Mouse (Mus musculus): ENCODE results near the gene Lrrc41. TPM values are rescaled to one million over a fixed set of nuclear protein-coding genes. Genes with fewer than 3 reads are reported as not detected.

Lrrc41 gene
- 68.2 and 78.6 TPM in 2 replicates for polyA plus RNA-seq (2016; fragmentation: Nextera tagmentation; extraction: Ambion mirVana)

DNA sequence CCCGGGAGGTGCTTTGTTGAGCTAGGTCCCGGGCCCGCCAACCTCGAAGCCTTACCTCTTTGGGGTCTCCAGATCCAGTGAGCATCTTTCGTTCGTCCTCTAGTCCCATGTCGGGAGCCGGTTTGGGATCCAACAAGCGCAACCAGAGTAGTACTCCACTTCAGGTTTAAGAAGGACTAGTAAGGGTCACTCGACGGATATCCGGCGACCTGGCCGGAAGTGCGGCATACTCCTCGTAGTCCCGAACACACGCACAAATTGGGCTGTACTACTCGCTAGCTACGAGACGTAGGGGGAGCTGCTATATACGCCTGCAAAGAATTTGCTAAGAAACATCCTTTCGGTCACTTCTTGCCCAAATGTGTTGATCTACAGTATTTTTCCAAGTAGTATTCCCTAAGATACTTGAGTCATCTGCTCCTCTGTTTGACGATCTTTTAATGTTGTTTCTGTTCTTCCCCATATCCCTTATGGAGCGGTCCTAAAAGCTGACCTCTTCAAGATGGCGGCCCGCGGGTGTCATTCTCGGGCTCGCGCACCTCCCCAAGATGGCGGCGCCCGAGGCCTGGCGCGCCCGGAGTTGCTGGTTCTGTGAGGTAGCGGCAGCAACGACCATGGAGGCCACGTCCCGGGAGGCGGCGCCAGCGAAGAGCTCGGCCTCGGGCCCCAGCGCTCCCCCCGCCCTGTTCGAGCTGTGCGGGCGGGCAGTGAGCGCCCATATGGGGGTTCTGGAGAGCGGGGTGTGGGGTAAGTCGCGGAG is at the start of gene Lrrc41, which contains the start of gene Uqcrh:
TSS of gene Lrrc41 (plus strand) at position 409 of the 760 bp plus-strand sequence.
TSS of gene Uqcrh (minus strand) at position 211 of the 760 bp plus-strand sequence.
- DNase-seq (ENCODE audit: low spot score): peak; percentile 94
- H3K27me3 ChIP-seq (ENCODE audit: insufficient read depth, poor library complexity, severe bottlenecking): no peaks in the 10 kb centered on the region
- WGBS: under 1% methylated on average over 55 of the region's 55 CpGs
- peaks cover 35% of the 10 kb centered on the region for H3K4me1 ChIP-seq (replicated peaks)
- H3K36me3 ChIP-seq: peaks cover 17% of the 10 kb centered on the region
- H3K4me3 ChIP-seq: peak within 1 kb of the TSS; percentile 96
- H3K9me3 ChIP-seq: no peaks in the 10 kb centered on the region
- peak within 1 kb of the TSS; percentile 99 for H3K27ac ChIP-seq

DNA sequence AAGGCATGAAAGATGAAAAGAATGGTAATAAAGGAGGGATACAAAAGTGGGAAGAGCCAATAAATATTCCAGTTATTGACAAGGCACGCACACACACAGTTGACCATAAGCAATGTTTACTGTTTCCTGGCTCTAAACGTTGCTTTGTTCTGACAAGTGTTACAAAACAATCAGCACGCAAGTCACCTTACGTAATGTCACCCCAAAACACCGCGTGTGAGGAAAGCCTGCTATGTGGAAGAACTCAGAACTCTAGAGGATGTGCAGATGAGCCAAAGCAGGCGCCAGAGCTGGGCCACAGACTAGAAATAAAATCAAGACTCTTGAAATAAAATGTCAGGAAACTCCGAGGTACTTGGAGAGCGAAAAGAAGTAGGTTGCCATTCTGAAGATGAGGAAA is 42.2 kb upstream of the Lrrc41 start:
- no peak overlapping the region for H3K27ac ChIP-seq
- no peaks in the 10 kb centered on the region for H3K27me3 ChIP-seq (ENCODE audit: insufficient read depth, poor library complexity, severe bottlenecking)
- no peaks in the 10 kb centered on the region for H3K9me3 ChIP-seq
- peaks cover 58% of the 10 kb centered on the region for H3K36me3 ChIP-seq
- no peaks in the 10 kb centered on the region for H3K4me1 ChIP-seq (replicated peaks)
- WGBS: 89% methylated on average over 9 of the region's 9 CpGs
- DNase-seq (ENCODE audit: low spot score): no peak
- no peak overlapping the region for H3K4me3 ChIP-seq

DNA sequence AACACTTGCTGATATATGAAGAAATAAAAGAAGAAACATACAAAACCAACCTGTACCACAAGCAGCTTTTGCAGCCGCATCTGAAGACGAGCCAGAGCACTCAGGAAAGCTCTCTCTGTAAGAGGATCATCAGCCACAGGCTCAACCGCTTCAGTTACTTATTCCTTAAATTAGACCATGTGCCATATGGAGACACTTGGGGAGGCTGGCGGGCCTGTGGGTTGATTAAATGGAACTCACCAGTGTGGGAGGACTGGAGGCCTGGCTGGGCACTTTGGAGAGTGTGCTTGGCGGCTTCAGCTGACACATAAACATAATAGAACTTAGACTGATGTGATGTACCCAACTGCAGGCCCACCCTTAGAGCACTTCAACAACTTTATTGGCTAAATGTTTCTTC is 41.7 kb upstream of the Lrrc41 start:
- Histone ChIP-seq H3K36me3 (peaks cover 58% of the 10 kb centered on the region), H3K4me1 (replicated peaks) (no peaks in the 10 kb centered on the region), H3K27ac (no peak overlapping the region), H3K27me3 (ENCODE audit: insufficient read depth, poor library complexity, severe bottlenecking) (no peaks in the 10 kb centered on the region), H3K4me3 (no peak overlapping the region), H3K9me3 (no peaks in the 10 kb centered on the region)
- DNase-seq (ENCODE audit: low spot score): no peak
- WGBS: 88% methylated on average over 5 of the region's 5 CpGs

DNA sequence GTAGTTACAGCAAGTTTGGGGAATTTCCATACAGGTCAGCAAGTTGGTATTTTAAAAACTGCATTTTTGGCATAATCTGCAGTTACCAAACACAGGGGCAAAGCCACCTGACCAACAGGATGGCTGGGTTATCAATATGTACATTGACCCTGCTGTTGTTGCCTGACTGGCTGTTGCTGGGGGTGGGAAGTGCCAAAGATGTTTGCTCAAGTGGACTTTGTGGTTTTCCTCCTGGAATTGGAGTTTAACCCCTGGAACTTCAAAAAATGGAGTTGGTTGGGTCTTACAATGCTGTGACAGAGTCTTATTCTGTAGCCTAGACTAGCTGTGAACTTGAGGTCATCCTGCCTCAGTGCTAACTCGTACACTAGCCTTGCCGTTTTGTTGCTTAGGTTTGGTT is 34.6 kb upstream of the Lrrc41 start:
- WGBS: 88% methylated on average over 2 of the region's 2 CpGs
- no peak overlapping the region for H3K27ac ChIP-seq
- no peaks in the 10 kb centered on the region for H3K4me1 ChIP-seq (replicated peaks)
- peaks cover 65% of the 10 kb centered on the region for H3K36me3 ChIP-seq
- no peak overlapping the region for H3K4me3 ChIP-seq
- H3K27me3 ChIP-seq (ENCODE audit: insufficient read depth, poor library complexity, severe bottlenecking): no peaks in the 10 kb centered on the region
- no peaks in the 10 kb centered on the region for H3K9me3 ChIP-seq
- no peak for DNase-seq (ENCODE audit: low spot score)

DNA sequence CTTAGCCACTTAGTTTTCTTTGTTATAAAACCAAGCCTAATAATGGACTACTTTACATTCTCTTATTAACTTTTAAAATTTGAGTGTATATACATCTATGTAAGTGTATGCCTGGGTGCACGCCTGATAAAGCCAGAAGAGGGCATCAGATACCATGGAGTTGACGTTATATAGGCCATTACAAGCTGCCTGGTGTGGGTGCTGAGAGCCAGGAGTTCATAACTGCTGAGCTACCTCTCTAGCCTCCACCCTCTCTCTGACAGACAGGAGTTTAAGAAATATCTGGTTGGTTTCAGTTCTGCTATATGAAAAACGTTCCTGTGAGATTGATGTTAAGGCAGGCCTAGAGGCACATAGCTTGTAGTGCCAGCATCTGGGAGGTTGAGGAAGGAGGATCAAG is 32.9 kb upstream of the Lrrc41 start:
- H3K27ac ChIP-seq: no peak overlapping the region
- no peak for DNase-seq (ENCODE audit: low spot score)
- H3K9me3 ChIP-seq: no peaks in the 10 kb centered on the region
- H3K4me1 ChIP-seq (replicated peaks): no peaks in the 10 kb centered on the region
- no peaks in the 10 kb centered on the region for H3K27me3 ChIP-seq (ENCODE audit: insufficient read depth, poor library complexity, severe bottlenecking)
- 82% methylated on average over 3 of the region's 3 CpGs for WGBS
- peaks cover 54% of the 10 kb centered on the region for H3K36me3 ChIP-seq
- no peak overlapping the region for H3K4me3 ChIP-seq

DNA sequence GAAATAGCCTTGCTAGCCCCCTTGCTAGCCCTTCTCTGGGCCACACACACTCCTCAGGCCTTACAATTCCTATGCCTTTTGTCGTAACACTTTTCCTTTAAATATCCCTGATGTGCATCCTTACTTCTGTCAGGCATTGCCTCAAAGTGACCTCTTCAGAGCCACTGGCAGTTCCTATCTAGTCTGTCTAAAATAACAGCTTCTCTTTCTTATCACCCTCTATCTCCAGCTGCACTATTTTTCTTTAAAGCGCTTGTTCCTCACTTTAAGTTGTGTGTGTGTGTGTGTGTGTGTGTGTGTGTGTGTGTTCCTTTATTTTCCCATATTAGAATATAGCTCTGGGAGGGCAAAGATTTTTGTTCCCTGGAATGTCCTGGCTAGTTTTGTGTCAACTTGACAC is 28.5 kb upstream of the Lrrc41 start:
- H3K4me3 ChIP-seq: no peak overlapping the region
- 95% methylated on average over 2 of the region's 2 CpGs for WGBS
- no peaks in the 10 kb centered on the region for H3K9me3 ChIP-seq
- no peaks in the 10 kb centered on the region for H3K4me1 ChIP-seq (replicated peaks)
- no peak for DNase-seq (ENCODE audit: low spot score)
- H3K27ac ChIP-seq: no peak overlapping the region
- no peaks in the 10 kb centered on the region for H3K27me3 ChIP-seq (ENCODE audit: insufficient read depth, poor library complexity, severe bottlenecking)
- H3K36me3 ChIP-seq: peaks cover 46% of the 10 kb centered on the region

DNA sequence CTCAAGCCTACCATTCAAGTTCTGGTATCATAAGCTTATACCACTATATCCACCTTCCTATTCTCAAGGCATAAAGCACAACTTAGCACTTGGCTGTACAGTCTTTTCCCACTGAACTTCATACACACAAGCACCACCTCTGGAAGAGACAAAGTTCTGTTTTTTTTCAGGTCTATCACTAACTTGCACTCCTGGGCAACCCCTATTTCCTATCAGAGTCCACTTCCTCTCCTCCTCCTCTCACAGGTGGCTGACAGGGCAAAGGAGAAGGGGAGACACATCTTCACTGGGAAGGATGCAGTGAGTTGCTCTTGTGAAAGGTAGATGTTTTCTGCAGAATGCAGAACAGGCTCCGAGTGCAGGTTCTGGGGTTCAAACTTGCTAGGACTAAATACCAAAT is 27.4 kb upstream of the Lrrc41 start:
- Histone ChIP-seq H3K36me3 (peaks cover 36% of the 10 kb centered on the region), H3K4me1 (replicated peaks) (peaks cover 9% of the 10 kb centered on the region), H3K27ac (no peak overlapping the region), H3K9me3 (no peaks in the 10 kb centered on the region), H3K27me3 (ENCODE audit: insufficient read depth, poor library complexity, severe bottlenecking) (no peaks in the 10 kb centered on the region), H3K4me3 (no peak overlapping the region)
- WGBS: 97% methylated on average over 1 of the region's 1 CpGs
- no peak for DNase-seq (ENCODE audit: low spot score)

DNA sequence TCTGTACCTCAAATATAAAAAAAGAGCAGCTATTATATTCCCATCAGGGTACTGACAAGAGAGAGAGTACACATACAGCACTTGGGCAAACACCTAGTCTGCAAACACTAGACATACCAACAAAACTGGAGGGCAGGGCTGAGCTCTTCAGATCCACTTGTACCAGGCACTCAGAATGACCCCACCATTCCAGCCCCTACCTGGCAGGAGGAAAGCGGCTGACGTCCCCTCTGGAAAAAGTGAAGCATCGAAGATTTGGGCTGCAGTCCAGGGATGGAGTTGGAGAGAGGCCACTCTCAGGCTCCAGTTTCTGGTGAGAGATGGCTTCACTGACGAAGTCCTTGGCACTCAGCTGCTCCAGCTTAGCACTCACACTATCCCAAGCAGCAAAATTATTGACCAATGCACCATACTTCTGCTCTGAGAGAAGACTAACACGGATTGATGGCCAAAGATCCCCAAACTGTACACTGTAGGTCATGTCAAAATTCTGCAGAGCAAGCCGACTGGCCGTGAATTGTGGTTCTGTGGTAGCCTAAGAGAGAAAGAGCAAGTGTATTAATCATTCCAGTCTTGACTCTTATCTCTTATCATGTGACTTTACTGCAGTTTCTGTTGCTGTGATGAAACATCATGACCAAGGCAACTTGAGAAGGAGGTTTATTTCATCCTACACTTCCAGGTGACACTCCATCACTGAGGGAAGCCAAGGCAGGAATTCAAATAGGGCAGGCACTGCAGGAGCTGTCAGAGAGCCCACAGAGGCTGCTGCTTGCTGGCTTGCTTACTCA is 26.7 kb upstream of the Lrrc41 start:
- H3K36me3 ChIP-seq: peaks cover 30% of the 10 kb centered on the region
- WGBS: 84% methylated on average over 7 of the region's 7 CpGs
- DNase-seq (ENCODE audit: low spot score): no peak
- peaks cover 13% of the 10 kb centered on the region for H3K4me1 ChIP-seq (replicated peaks)
- H3K27me3 ChIP-seq (ENCODE audit: insufficient read depth, poor library complexity, severe bottlenecking): no peaks in the 10 kb centered on the region
- no peak overlapping the region for H3K27ac ChIP-seq
- H3K9me3 ChIP-seq: no peaks in the 10 kb centered on the region
- H3K4me3 ChIP-seq: no peak overlapping the region

DNA sequence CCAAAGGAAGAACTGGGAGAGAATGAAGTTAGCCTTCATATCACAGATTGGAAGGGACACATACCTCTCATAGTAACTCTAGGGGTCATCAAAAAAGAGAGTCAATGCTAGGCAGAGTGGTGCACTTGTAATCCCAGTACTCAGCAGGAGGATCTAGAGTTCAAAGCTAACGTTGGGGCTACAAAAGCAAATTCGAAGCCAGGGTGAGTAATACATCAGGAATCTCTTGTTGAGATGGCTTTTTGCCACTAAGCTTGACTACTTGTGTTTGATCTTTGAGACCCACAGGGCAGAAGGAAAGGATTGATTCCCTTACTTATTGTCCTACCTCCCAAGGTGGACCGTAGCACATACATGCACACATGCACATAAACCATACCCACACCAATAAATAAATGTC is 25.9 kb upstream of the Lrrc41 start:
- no peak overlapping the region for H3K4me3 ChIP-seq
- no peak overlapping the region for H3K27ac ChIP-seq
- no peak for DNase-seq (ENCODE audit: low spot score)
- no peaks in the 10 kb centered on the region for H3K9me3 ChIP-seq
- H3K27me3 ChIP-seq (ENCODE audit: insufficient read depth, poor library complexity, severe bottlenecking): no peaks in the 10 kb centered on the region
- H3K4me1 ChIP-seq (replicated peaks): peaks cover 13% of the 10 kb centered on the region
- 83% methylated on average over 3 of the region's 3 CpGs for WGBS
- peaks cover 24% of the 10 kb centered on the region for H3K36me3 ChIP-seq

DNA sequence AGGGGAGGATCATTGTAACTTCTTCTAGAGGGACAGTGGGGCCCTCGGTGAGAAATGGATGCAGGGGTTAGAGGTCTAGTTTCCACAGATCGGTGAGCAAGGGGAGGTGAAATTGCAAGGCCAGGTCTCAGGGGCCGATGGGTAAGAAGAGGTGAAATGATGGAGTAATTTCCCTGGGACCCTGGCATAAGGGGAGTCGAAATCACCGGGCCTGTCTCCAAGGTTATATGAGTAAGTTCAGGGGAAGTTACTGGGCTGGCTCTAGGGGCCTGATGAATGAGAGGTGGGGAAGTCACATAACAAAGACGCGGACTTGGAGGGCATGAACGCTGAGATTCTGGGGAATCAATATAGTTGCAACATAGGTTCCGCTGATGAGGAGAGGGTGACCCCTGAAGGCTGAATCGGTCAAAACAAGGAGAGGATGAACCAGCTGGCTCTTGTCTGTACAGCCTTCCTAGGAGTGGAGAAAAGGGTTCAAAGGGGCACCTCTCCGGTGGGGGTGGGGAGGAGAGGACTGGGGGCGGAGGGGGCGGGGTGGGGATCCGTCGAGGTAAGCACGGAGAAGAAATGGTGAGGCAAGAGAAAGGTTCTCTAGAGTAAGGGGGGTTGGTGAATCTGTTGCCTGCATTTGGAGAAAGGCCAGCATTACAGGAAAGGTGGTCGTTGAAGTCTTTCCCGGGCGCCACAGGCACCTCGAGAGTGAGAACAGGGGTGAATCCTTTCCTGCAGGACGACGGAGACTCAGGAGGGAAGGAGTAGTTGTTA is 22.4 kb upstream of the Lrrc41 start:
- peaks cover 13% of the 10 kb centered on the region for H3K36me3 ChIP-seq
- no peaks in the 10 kb centered on the region for H3K9me3 ChIP-seq
- peak; percentile 55 for DNase-seq (ENCODE audit: low spot score)
- WGBS: 11% methylated on average over 22 of the region's 22 CpGs
- H3K4me3 ChIP-seq: peak overlapping the region; percentile 61
- H3K27me3 ChIP-seq (ENCODE audit: insufficient read depth, poor library complexity, severe bottlenecking): no peaks in the 10 kb centered on the region
- peaks cover 16% of the 10 kb centered on the region for H3K4me1 ChIP-seq (replicated peaks)
- H3K27ac ChIP-seq: peak overlapping the region; percentile 88

DNA sequence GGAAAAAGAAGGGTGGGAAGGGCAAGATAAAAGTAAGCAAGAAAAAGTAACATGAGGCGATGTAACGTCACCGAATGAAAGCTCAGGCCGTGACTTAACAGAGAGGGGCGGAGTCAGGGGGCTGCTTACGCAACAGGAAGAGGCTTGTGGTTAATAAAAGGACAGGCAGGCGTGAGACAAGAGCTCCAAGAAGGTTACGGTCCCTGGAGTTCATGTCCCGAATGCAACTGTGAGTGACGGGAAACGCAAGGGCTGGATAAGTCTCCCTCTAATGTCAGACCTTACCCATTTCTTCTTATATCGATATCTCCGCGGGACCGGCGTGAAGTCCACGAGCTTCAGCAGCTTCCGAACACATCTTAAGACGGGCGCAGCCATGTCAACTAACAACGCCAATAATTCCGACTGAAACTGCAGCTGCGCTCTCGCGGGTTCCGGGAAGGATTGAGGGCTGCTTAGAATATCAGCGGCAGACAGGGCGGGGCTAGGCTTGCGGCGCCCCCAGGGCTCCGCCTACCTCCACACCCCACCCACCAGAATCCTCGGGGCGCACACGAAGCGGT is 21.6 kb upstream of the Lrrc41 start, which contains the start of gene Nsun4:
TSS of gene Nsun4 (minus strand) at position 478 of the 563 bp plus-strand sequence.
- under 1% methylated on average over 35 of the region's 35 CpGs for WGBS
- DNase-seq (ENCODE audit: low spot score): peak; percentile 90
- H3K4me1 ChIP-seq (replicated peaks): peaks cover 16% of the 10 kb centered on the region
- peak within 1 kb of the TSS; percentile 61 for H3K4me3 ChIP-seq
- H3K27ac ChIP-seq: peak within 1 kb of the TSS; percentile 88
- no peaks in the 10 kb centered on the region for H3K27me3 ChIP-seq (ENCODE audit: insufficient read depth, poor library complexity, severe bottlenecking)
- no peaks in the 10 kb centered on the region for H3K9me3 ChIP-seq
- peaks cover 5% of the 10 kb centered on the region for H3K36me3 ChIP-seq

DNA sequence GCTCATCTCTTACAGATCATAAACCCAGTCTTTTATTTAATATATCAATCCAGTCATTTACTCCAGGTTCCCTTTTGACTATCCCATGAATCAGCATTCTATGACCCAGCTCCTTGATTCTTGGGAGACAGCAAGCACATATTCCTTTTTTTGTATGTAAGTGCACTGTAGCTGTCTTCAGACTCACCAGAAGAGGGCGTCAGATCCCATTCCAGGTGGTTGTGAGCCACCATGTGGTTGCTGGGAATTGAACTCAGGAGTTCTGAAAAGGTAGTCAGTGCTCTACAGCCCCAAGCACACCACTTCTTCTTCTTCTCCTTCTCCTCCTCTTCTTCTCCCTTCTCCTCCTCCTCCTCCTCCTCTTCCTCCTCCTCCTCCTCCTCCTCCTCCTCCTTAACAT is 17.5 kb upstream of the Lrrc41 start:
- H3K4me3 ChIP-seq: no peak overlapping the region
- WGBS: 3% methylated on average over 1 of the region's 1 CpGs
- no peak overlapping the region for H3K27ac ChIP-seq
- DNase-seq (ENCODE audit: low spot score): no peak
- no peaks in the 10 kb centered on the region for H3K27me3 ChIP-seq (ENCODE audit: insufficient read depth, poor library complexity, severe bottlenecking)
- peaks cover 9% of the 10 kb centered on the region for H3K4me1 ChIP-seq (replicated peaks)
- no peaks in the 10 kb centered on the region for H3K9me3 ChIP-seq
- H3K36me3 ChIP-seq: no peaks in the 10 kb centered on the region
